Comparison of ENCODE assay signal across 20 mouse cellular contexts in genomic region chr11:84638353-84638752, GRCm38 (mm10).
DNase-seq lines count a peak whose midpoint lies in the region; ATAC-seq lines count a peak whose summit lies in the region.
"Had no signal": no experiment of that assay in that cellular context is flagged by ENCODE, and none has a peak within 500 bp of the region (broad histone marks: within the 10 kb centered on the region; RNA-seq: fewer than 3 reads in every experiment).

No protein-coding gene starts in this region.

- peaks cover 42% of the 10 kb centered on the region for H3K4me1 ChIP-seq in midbrain, embryonic 12.5 days
- peaks cover 21% of the 10 kb centered on the region for H3K4me1 ChIP-seq in midbrain, embryonic 16.5 days (ENCODE audit: control insufficient read depth, insufficient read depth, low read length)
- peaks cover 3% of the 10 kb centered on the region for H3K4me1 ChIP-seq in neural tube, embryonic 11.5 days (ENCODE audit: control insufficient read depth, insufficient read depth, low read length)
- peaks cover 42% of the 10 kb centered on the region for H3K4me1 ChIP-seq in neural tube, embryonic 15.5 days
- H3K4me1 ChIP-seq: embryonic facial prominence, embryonic 12.5 days had no signal

- no peaks in the 10 kb centered on the region for H3K9me3 ChIP-seq in midbrain, embryonic 12.5 days
- H3K9me3 ChIP-seq in midbrain, embryonic 16.5 days (replicated peaks; ENCODE audit: control insufficient read depth, low read length, poor library complexity, severe bottlenecking): no peaks in the 10 kb centered on the region
- H3K9me3 ChIP-seq in neural tube, embryonic 11.5 days (ENCODE audit: control insufficient read depth, low read length): no peaks in the 10 kb centered on the region
- H3K9me3 ChIP-seq in neural tube, embryonic 15.5 days (replicated peaks): no peaks in the 10 kb centered on the region
- H3K9me3 ChIP-seq: embryonic facial prominence, embryonic 12.5 days; forebrain, embryonic 15.5 days; G1E; heart, embryonic 13.5 days had no signal

- no peak overlapping the region for H3K4me3 ChIP-seq in midbrain, embryonic 12.5 days
- no peak overlapping the region for H3K4me3 ChIP-seq in midbrain, embryonic 16.5 days (ENCODE audit: low read depth, low read length)
- H3K4me3 ChIP-seq in neural tube, embryonic 11.5 days (ENCODE audit: low read depth, low read length): no peak overlapping the region
- H3K4me3 ChIP-seq in neural tube, embryonic 15.5 days (replicated peaks): no peak overlapping the region
- H3K4me3 ChIP-seq: embryonic facial prominence, embryonic 12.5 days; forebrain, embryonic 15.5 days; heart, embryonic 13.5 days had no signal

- H3K9ac ChIP-seq in midbrain, embryonic 12.5 days (replicated peaks): no peak overlapping the region
- H3K9ac ChIP-seq in midbrain, embryonic 16.5 days (ENCODE audit: low read depth, low read length): no peak overlapping the region
- peak overlapping the region; percentile 18; the same call in 1 of the 2 replicates for H3K9ac ChIP-seq in neural tube, embryonic 11.5 days (ENCODE audit: low read length)
- no peak overlapping the region for H3K9ac ChIP-seq in neural tube, embryonic 15.5 days (replicated peaks)
- H3K9ac ChIP-seq: embryonic facial prominence, embryonic 12.5 days; forebrain, embryonic 15.5 days; heart, embryonic 13.5 days had no signal

- H3K36me3 ChIP-seq in midbrain, embryonic 12.5 days: no peaks in the 10 kb centered on the region
- no peaks in the 10 kb centered on the region for H3K36me3 ChIP-seq in midbrain, embryonic 16.5 days (ENCODE audit: control insufficient read depth, insufficient read depth, low read length)
- H3K36me3 ChIP-seq in neural tube, embryonic 11.5 days (ENCODE audit: control insufficient read depth, insufficient read depth, low read length): no peaks in the 10 kb centered on the region
- no peaks in the 10 kb centered on the region for H3K36me3 ChIP-seq in neural tube, embryonic 15.5 days
- H3K36me3 ChIP-seq: embryonic facial prominence, embryonic 12.5 days; forebrain, embryonic 15.5 days; G1E; heart, embryonic 13.5 days had no signal

- peaks cover 82% of the 10 kb centered on the region for H3K27me3 ChIP-seq in midbrain, embryonic 12.5 days
- H3K27me3 ChIP-seq in midbrain, embryonic 16.5 days (ENCODE audit: control insufficient read depth, insufficient read depth, low read depth, low read length): no peaks in the 10 kb centered on the region
- H3K27me3 ChIP-seq in neural tube, embryonic 11.5 days (ENCODE audit: control insufficient read depth, insufficient read depth, low read length): peaks cover 20% of the 10 kb centered on the region
- 0 out of 2 replicates have a peak, but pooled peaks cover 9% of the 10 kb centered on the region for H3K27me3 ChIP-seq in neural tube, embryonic 15.5 days (replicated peaks)

- H3K27ac ChIP-seq in midbrain, embryonic 12.5 days (replicated peaks): peak overlapping the region; percentile 25; the same call in 1 of the 2 replicates
- H3K27ac ChIP-seq in midbrain, embryonic 16.5 days (ENCODE audit: low read length): no peak overlapping the region
- H3K27ac ChIP-seq in neural tube, embryonic 11.5 days (ENCODE audit: low read depth, low read length): no peak overlapping the region
- no peak overlapping the region for H3K27ac ChIP-seq in neural tube, embryonic 15.5 days (replicated peaks)
- H3K27ac ChIP-seq: embryonic facial prominence, embryonic 12.5 days; forebrain, embryonic 15.5 days; heart, embryonic 13.5 days had no signal

- H3K4me2 ChIP-seq in midbrain, embryonic 12.5 days (replicated peaks): no peak overlapping the region
- H3K4me2 ChIP-seq in midbrain, embryonic 16.5 days (ENCODE audit: low read length): no peak overlapping the region
- no peak overlapping the region for H3K4me2 ChIP-seq in neural tube, embryonic 11.5 days (ENCODE audit: low read depth)
- H3K4me2 ChIP-seq in neural tube, embryonic 15.5 days: no peak overlapping the region
- H3K4me2 ChIP-seq: embryonic facial prominence, embryonic 12.5 days; forebrain, embryonic 15.5 days; heart, embryonic 13.5 days had no signal

- DNase-seq in frontal cortex, postnatal 10 days (ENCODE audit: low spot score in 2 of 2): no peak
- no peak for DNase-seq in neural tube, embryonic 11.5 days (ENCODE audit: low spot score)
- no peak for DNase-seq in layer of hippocampus, postnatal 10 days (ENCODE audit: low spot score in 2 of 2)
- DNase-seq: adrenal gland, adult 8-10 months; adrenal gland, postnatal 36 days; B cell, adult 2 months; cerebellum, adult 11 months; cerebellum, adult 9-10 months; cerebellum, postnatal 25 days; gastrocnemius, postnatal 14 days; heart, postnatal 4 days had no signal

- 12% methylated on average over 7 of the region's 9 CpGs for WGBS in midbrain, embryonic 12.5 days
- WGBS in midbrain, embryonic 16.5 days: 15% methylated on average over 9 of the region's 9 CpGs
- whole genome bisulfite sequencing in neural tube, embryonic 11.5 days: 12% methylated on average over 9 of the region's 9 CpGs
- WGBS in neural tube, embryonic 15.5 days: 15% methylated on average over 9 of the region's 9 CpGs

- ATAC-seq in frontal cortex, adult (ENCODE audit: low TSS enrichment): peak; percentile 57; the same call in 1 of the 2 replicates
- ATAC-seq in midbrain, embryonic 12.5 days (ENCODE audit: low FRiP score, low read depth): no peak
- ATAC-seq in midbrain, embryonic 16.5 days: no peak
- no peak for ATAC-seq in neural tube, embryonic 11.5 days (ENCODE audit: insufficient read depth, low FRiP score, low TSS enrichment)
- ATAC-seq in neural tube, embryonic 15.5 days (ENCODE audit: low FRiP score): no peak
- ATAC-seq: CD4-positive, CD25-positive, alpha-beta regulatory T cell, adult 4 months had no signal
